Mouse (Mus musculus): ENCODE results near the gene Gm13089.
"Not testable (repeated sequence)": the region's sequence is repeated elsewhere in the genome, so short reads cannot be mapped to it uniquely, and the experiment has no call there.

Gm13089 gene

DNA sequence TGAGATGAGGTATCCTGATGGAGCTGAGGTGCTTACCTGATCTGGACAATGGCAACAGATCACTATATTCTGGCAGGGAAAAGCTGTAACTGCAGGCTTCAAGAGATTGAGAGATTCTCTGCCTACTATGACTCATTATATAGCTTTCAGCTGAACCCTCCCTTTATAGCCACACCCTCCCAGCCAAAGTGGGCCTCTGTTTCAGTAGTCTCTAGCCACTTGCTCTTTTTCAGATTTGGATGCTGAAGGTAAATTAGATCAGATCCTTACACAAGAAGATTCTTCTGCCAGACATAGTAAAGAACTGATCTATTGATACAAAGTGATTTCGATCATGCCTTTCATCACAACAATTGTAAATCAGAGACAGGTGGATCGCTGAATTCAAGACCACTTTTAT, at the start of gene Gm13089:
TSS of gene Gm13089 (minus strand) at position 101 of the 400 bp plus-strand sequence.
- DNase-seq (ENCODE audit: low spot score) = no peak

DNA sequence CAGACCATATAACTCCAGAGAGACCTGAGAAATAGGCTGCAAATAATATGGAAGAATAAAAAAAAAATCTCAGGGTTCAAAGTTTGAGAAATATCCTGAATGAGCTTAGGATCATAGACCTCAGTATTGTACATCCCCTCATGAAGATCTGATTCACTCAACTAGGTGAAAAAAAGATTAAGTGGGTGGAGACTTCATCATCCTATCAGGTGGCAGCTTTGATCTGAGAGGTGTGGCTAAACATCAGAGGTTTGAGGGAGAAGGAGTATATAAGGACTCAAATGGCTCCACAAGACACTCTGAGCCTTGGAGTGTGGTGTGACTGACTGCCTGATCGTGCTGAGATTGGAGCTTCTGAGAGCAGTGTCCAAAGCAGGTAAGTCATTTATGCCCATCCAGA, 16.6 kb upstream of the Gm13089 start, which contains the start of gene Gm13078:
TSS of gene Gm13078 (plus strand) at position 301 of the 400 bp plus-strand sequence.
- DNase-seq (ENCODE audit: low spot score) = no peak

DNA sequence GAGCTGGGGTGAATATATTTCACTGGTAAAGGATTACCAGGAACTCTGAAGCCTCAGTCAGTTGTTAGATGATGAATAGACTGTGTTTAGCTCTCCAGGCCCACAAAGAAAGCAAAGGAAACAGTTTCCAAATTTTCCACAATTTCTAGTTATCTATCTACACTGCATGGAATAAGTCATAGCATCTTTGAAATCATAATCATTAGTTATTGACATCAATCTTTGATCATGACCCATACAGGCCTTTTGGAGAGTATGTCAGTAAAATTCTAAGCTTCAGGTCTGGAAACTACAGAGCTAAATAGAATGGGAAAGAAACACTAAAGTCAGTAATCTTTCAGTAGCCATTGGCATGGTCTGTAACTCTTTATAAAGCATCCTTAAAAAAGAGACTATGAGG, 45.4 kb downstream of the Gm13089 start, which contains the start of gene Gm13088:
TSS of gene Gm13088 (minus strand) at position 101 of the 400 bp plus-strand sequence.
- not testable (repeated sequence) for DNase-seq (ENCODE audit: low spot score)

All from MN1 (cell line).